Mouse (Mus musculus) c-Kit-negative CD71-positive TER-119-positive erythroid progenitor cells, embryonic 14.5 days (primary cell): ENCODE results near the gene Vsnl1.

ENCODE experiments used
- DNase-seq: peaks from one replicate; pipeline ENCODE4 v3.0.0-alpha.2; 2013; ENCODE audit warnings: low read depth, low spot score

The Vsnl1 gene

DNA sequence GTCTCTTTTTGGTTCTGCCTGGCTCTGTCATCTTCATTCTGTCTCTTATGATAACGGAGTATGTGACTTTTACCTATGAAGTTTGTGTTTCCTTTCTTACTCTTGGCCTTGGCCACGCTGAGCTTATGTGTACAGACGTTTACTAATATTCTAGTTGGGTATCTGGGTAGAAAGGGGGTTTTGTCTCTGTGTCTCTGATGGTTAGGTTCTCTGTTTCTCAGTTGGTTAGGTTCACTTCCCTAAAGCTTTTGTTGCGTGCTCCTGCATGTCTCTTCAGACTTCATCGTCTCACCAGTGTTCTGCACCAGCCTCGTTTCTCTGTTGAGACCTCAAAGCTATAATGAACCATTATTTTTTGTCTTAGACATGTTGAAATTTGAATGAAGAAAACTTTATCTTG is 159.2 kb downstream of the Vsnl1 start:
- no peak for DNase-seq

DNA sequence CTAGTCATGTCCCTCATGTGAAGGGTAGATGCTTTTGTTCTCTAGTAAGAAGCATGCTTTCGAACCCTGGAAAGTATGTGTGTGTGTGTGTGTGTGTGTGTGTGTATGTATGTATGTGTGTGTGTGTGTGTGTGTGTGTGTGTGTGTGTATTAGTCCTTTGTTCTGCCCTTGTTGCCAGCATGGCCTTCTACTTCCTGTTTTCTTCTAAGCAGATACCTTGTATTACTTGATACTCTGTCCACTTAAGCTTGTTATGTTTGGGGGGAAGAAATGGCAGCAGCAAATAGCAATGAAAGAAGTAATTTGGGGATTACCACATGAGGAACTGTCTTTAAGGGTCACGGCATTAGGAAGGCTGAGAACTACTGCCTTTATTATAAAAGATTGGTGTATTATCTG is 159.8 kb downstream of the Vsnl1 start:
- no peak for DNase-seq
